Mouse (Mus musculus): ENCODE measurements at regions not wholly inside any gene's neighbourhood (a gene's known extent, or its start where the extent isn't known, plus 50 kb on each side); places are given as distances from the start of the nearest gene placed in this dataset.
"Not testable (repeated sequence)": the region's sequence is repeated elsewhere in the genome, so short reads cannot be mapped to it uniquely, and the experiment has no call there.

DNA sequence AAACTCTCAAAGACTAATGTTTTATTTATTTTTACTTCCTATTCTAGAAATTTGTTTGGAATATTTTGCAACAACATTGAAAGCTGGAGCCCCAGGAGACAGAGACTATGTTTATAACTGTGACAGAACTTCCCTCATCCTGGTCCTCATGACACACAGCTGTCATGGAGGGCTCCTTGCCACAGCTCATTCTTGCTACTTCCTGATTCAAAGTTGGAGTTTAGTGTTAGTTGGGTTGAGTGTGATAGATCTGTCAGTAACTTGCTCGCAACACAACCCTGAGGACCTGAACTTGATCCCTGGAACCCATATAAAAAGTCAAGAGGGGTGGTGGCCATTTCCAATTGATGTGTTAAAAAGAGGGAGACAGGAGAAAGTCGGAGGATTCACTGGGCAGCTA lies 328.3 kb upstream of the Nox3 start:
- Histone ChIP-seq H3K9ac (ENCODE audit: low read length) (no peak overlapping the region), H3K4me2 (replicated peaks; ENCODE audit: low read depth) (no peak overlapping the region), H3K9me3 (ENCODE audit: control insufficient read depth, low read length) (no peaks in the 10 kb centered on the region), H3K4me1 (replicated peaks; ENCODE audit: control insufficient read depth, insufficient read depth) (no peaks in the 10 kb centered on the region), H3K27ac (replicated peaks) (no peak overlapping the region), H3K36me3 (ENCODE audit: control insufficient read depth, insufficient read depth, low read length) (no peaks in the 10 kb centered on the region), H3K27me3 (ENCODE audit: control insufficient read depth, insufficient read depth, low read length) (no peaks in the 10 kb centered on the region), H3K4me3 (ENCODE audit: low read depth, low read length) (no peak overlapping the region)
- DNase-seq (ENCODE audit: low spot score), result no peak
- no peak for ATAC-seq (ENCODE audit: low FRiP score, low TSS enrichment)
- whole genome bisulfite sequencing, result 77% methylated on average over 2 of the region's 2 CpGs
- no peak for TF ChIP-seq EP300 (optimal IDR thresholded peaks at IDR 0.05)
- TF ChIP-seq CTCF (IDR thresholded peaks at IDR 0.05; ENCODE audit: low read depth), result no peak

DNA sequence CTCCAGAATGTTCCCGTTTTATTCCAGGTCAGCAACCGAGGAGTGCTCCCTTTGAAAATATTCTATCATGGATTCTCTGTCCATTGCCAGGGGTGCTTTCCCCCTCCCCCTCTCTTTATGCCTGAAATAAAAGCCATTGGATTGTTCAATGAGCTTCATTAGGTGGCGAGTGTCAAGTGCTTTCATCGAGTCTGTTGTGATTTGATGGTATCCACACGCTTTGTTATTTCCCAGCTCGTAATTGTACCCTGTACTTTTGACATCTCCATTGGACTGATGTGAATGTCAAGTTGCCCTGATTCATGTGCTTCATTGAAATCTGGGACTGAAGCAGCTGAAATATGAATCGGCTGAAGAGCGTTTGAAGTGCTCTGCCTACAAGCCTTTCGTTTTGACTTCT lies 333.1 kb upstream of the Nox3 start:
- no peak for ATAC-seq (ENCODE audit: low FRiP score, low TSS enrichment)
- H3K4me1 ChIP-seq (replicated peaks; ENCODE audit: control insufficient read depth, insufficient read depth), result no peaks in the 10 kb centered on the region
- no peak for DNase-seq (ENCODE audit: low spot score)

DNA sequence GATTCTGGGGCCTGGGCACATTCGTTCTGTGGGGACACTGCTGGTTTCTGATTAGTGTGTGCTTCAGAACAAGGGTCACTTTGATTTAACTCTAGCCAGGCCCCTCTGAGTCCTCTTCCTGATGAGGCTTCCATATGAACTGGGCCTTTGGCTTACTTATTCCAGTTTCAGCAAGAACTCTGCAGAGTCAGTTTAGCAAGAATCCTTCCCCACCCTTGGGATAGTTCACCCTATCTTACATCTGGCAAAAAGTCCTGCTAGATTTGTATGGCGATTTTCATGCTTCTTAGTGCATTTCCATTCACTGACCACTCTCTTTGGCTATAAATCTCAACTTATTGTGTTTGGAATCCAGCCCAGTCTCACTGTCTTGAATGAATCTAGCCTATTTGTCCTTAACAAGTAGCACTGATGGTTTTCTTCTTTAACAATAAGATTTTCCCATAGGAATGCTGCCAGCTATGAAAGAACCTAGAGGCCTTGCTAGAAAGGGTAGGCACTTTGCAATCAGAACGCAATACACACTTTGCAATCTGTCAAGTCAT lies 338.8 kb upstream of the Nox3 start:
- 54% methylated on average over 3 of the region's 3 CpGs for WGBS
- Histone ChIP-seq H3K9me3 (ENCODE audit: control insufficient read depth, low read length) (no peaks in the 10 kb centered on the region), H3K36me3 (ENCODE audit: control insufficient read depth, insufficient read depth, low read length) (no peaks in the 10 kb centered on the region), H3K4me1 (replicated peaks; ENCODE audit: control insufficient read depth, insufficient read depth) (no peaks in the 10 kb centered on the region), H3K27ac (replicated peaks) (no peak overlapping the region), H3K4me3 (ENCODE audit: low read depth, low read length) (no peak overlapping the region), H3K27me3 (ENCODE audit: control insufficient read depth, insufficient read depth, low read length) (no peaks in the 10 kb centered on the region), H3K4me2 (replicated peaks; ENCODE audit: low read depth) (no peak overlapping the region), H3K9ac (ENCODE audit: low read length) (no peak overlapping the region)
- no peak for TF ChIP-seq EP300 (optimal IDR thresholded peaks at IDR 0.05)
- TF ChIP-seq CTCF (IDR thresholded peaks at IDR 0.05; ENCODE audit: low read depth), result no peak
- DNase-seq (ENCODE audit: low spot score) (no peak), ATAC-seq (ENCODE audit: low FRiP score, low TSS enrichment) (no peak)

More for the DNA sequence above, 333.1 kb upstream of the Nox3 start:
- Histone ChIP-seq H3K36me3 (ENCODE audit: control insufficient read depth, insufficient read depth, low read length) (no peaks in the 10 kb centered on the region), H3K27ac (replicated peaks) (no peak overlapping the region), H3K9ac (ENCODE audit: low read length) (no peak overlapping the region), H3K4me3 (ENCODE audit: low read depth, low read length) (no peak overlapping the region), H3K27me3 (ENCODE audit: control insufficient read depth, insufficient read depth, low read length) (no peaks in the 10 kb centered on the region), H3K9me3 (ENCODE audit: control insufficient read depth, low read length) (no peaks in the 10 kb centered on the region), H3K4me2 (replicated peaks; ENCODE audit: low read depth) (no peak overlapping the region)
- TF ChIP-seq CTCF (IDR thresholded peaks at IDR 0.05; ENCODE audit: low read depth) (no peak), EP300 (optimal IDR thresholded peaks at IDR 0.05) (no peak)
- 86% methylated on average over 9 of the region's 9 CpGs for WGBS

DNA sequence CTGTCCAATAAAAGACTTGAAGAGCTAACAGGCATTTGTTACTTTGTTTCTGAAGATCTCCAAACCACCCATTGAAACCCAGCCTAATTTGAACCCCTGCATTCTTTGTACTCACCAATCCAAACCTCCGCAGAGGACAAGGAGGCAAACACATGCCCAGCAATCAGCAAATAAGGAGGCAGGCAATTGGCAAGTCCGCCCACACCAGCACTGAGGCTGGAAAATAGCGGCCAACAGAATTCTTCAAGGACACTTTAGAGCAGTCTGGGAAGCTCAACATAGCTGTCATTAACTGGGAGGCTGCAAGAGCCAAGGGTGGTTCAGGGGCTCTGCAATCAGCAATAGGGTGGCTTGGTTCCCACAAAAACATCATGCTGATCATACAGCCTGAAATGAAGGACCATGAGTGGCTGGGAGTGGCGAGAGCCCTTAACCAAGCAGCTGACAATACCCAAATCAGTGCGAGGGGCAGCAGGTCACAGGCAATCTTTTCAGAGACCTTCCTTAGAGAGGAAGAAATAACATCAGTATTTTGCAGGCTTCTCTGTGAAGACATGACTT lies 344.1 kb upstream of the Nox3 start:
- H3K4me1 ChIP-seq (replicated peaks; ENCODE audit: control insufficient read depth, insufficient read depth), result no peaks in the 10 kb centered on the region
- H3K4me2 ChIP-seq (replicated peaks; ENCODE audit: low read depth), result no peak overlapping the region
- H3K9me3 ChIP-seq (ENCODE audit: control insufficient read depth, low read length), result no peaks in the 10 kb centered on the region
- H3K4me3 ChIP-seq (ENCODE audit: low read depth, low read length), result no peak overlapping the region
- ATAC-seq (ENCODE audit: low FRiP score, low TSS enrichment) (no peak), DNase-seq (ENCODE audit: low spot score) (no peak)
- 47% methylated on average over 5 of the region's 5 CpGs for WGBS
- no peak overlapping the region for H3K27ac ChIP-seq (replicated peaks)
- H3K27me3 ChIP-seq (ENCODE audit: control insufficient read depth, insufficient read depth, low read length), result no peaks in the 10 kb centered on the region
- H3K9ac ChIP-seq (ENCODE audit: low read length), result no peak overlapping the region
- no peaks in the 10 kb centered on the region for H3K36me3 ChIP-seq (ENCODE audit: control insufficient read depth, insufficient read depth, low read length)
- no peak for TF ChIP-seq EP300 (optimal IDR thresholded peaks at IDR 0.05)
- TF ChIP-seq CTCF (IDR thresholded peaks at IDR 0.05; ENCODE audit: low read depth), result no peak

DNA sequence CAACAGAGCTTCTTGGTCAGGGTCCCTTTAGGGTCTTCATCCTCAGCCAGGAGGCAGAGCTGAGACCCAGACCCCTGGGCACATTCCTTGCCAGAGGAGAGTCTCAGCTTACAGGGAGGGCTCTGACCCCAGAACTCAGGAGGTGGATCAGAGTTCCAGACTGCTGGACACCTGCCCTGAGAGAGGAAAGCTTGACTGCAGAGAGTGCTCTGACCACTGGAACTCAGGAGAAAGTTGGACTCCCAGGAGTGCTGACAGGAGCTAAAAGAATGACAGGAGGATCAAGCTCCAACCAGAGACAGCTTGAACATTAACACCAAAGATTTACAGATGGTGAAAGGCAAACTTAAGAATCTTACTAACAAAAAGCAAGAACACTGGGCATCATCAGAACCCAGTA lies 364.1 kb upstream of the Nox3 start:
- H3K9ac ChIP-seq (ENCODE audit: low read length); ATAC-seq (ENCODE audit: low FRiP score, low TSS enrichment); H3K4me2 ChIP-seq (replicated peaks; ENCODE audit: low read depth); H3K36me3 ChIP-seq (ENCODE audit: control insufficient read depth, insufficient read depth, low read length); H3K27me3 ChIP-seq (ENCODE audit: control insufficient read depth, insufficient read depth, low read length); H3K4me3 ChIP-seq (ENCODE audit: low read depth, low read length); H3K27ac ChIP-seq (replicated peaks); H3K4me1 ChIP-seq (replicated peaks; ENCODE audit: control insufficient read depth, insufficient read depth); DNase-seq (ENCODE audit: low spot score); H3K9me3 ChIP-seq (ENCODE audit: control insufficient read depth, low read length): not testable (repeated sequence)

DNA sequence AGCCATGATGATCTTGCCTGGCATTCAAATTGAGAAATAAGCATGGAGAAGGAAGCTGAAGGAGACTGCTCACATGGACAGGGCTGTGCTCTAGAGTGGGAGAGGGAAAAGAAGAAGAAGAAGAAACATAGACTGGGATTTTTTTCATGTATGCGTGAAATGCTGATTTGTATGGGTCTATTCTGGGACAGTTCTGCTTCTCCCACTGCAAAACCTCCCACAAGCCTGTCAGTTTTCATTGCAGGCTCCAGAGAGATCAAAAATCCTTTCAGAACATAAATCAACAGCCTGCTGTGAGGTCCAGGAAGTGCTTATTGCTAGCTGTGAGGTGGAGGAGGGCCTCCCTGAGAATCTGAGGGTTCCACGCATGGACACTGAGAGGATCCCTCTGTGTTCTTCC lies 377.3 kb upstream of the Nox3 start:
- Histone ChIP-seq H3K9me3 (ENCODE audit: control insufficient read depth, low read length) (no peaks in the 10 kb centered on the region), H3K27me3 (ENCODE audit: control insufficient read depth, insufficient read depth, low read length) (no peaks in the 10 kb centered on the region), H3K27ac (replicated peaks) (no peak overlapping the region), H3K4me3 (ENCODE audit: low read depth, low read length) (no peak overlapping the region), H3K4me2 (replicated peaks; ENCODE audit: low read depth) (no peak overlapping the region), H3K36me3 (ENCODE audit: control insufficient read depth, insufficient read depth, low read length) (no peaks in the 10 kb centered on the region), H3K4me1 (replicated peaks; ENCODE audit: control insufficient read depth, insufficient read depth) (no peaks in the 10 kb centered on the region), H3K9ac (ENCODE audit: low read length) (no peak overlapping the region)
- ATAC-seq (ENCODE audit: low FRiP score, low TSS enrichment), result no peak
- WGBS, result 48% methylated on average over 2 of the region's 2 CpGs
- no peak for TF ChIP-seq EP300 (optimal IDR thresholded peaks at IDR 0.05)
- TF ChIP-seq CTCF (IDR thresholded peaks at IDR 0.05; ENCODE audit: low read depth), result no peak
- no peak for DNase-seq (ENCODE audit: low spot score)
